Mouse (Mus musculus): ENCODE data around the gene P2rx1.

P2rx1 gene

DNA sequence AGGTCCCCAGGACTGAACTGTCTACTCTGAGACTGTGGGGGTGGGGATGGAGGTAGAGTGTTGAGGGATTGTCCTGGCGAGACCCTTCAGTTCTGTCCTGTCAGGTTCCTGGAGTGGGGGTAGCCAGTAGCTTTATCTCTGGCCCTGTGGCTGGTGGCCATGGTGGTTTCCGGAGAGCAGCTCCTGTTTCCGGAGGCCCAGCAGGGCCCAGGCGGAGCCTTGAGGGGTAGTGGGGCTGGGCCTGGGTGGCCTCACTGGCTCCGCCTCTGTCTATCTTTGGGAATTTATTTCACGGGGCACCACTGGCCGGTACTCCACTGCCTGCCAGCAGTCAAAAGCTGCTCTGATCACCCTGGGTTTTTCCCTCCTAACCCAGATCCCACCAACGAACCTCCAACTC, at the start of gene P2rx1:
P2rx1 (plus strand) TSS at position 333 of the 400 bp plus-strand sequence.
- no peak for DNase-seq (ENCODE audit: low read depth, low spot score)

DNA sequence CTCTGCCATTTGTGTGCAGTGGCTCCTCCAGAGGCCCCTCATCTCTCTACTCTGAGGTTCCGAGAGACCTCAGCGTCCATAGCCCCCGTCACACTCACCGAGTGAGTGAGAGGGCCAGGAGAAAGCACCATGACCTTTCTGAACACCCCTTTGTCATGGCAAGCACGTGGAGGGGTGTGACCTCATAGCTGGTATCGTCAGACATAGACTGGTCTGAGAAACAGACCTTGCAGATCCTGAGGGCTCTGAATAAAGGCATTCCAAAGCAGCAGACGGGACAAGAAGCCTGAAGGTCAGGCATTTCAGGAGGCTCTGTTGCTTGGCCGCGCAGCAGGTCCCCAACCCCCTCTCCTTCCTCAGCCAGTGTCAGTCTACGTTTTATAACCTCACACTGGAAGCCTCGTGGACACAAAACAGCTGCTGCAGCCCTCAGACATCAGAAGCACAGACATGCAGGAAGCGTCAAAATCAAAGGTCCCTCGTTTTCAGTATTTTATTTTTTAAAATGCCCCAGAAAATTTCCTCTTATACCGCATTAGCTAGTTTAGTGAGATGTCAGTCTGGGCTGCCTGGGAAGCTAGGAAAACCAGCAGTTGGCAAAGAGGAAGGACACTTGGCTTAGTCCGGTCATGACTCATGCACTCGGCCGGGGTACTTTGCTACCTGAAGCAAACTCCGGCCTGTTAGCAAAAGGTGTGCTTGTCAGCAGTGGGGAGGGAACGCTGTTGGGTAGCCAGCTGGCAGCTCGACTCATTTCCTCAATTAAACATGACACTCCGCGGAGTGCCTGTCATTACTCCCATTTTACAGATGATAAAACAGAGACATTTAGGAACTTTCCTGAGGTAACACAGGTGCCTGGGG, 47.5 kb upstream of the P2rx1 start:
- DNase-seq (ENCODE audit: low read depth, low spot score) = no peak

DNA sequence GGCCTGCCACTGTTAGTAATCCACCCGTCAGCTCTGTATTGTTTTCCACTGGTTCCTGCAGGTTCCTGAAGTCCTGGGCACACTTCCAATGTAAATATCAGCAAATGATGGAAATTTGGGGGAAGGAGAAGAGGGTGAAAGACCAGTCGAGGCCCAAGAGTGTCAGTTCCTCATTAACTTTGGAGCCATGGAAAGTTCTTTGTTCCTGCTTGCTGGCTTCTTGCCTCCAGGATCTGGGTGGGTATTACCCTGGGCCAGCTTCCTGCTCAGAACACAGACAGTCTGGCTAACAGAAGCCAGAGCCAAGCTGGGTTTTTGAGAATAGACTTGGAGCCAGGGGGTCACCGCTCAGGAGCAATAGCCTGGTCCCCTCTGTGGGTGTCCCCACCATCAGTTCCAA, 46.7 kb upstream of the P2rx1 start:
- no peak for DNase-seq (ENCODE audit: low read depth, low spot score)

DNA sequence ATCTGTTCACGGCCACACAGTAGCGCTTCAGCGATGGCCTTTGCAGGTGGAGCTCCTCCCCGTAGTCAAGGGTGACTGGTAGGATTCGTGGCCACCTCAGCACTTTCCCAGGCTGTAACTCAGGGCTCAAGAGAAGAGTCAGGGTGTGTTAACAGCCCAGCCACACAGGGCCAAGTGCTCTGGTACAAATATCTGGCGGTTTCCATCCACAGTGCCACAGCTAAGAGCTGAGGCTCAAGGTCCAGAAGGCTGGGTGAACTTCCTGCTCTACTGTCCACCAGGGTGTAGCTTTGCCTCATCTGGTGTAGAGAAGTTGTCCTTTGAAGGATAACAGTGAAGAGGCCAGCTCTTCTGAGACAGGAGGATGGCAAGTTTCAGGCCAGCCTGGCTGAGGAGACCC, 46.2 kb upstream of the P2rx1 start:
- DNase-seq (ENCODE audit: low read depth, low spot score) = no peak

DNA sequence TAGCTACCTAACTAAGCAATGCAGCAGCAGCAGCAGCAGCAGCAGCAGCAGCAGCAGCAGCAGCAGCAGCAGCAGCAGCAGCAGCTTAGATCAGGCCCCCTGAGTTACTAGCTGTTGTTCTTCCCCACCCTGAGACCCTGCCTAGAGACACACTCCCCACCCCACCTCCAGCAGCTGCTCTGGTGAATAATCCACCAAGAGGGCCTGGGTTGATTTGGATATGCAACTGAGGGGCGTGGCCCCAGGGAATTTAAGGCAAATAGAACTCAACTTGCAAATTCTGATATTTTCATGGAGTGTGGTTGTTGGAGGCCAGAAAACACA, 45.8 kb upstream of the P2rx1 start:
- DNase-seq (ENCODE audit: low read depth, low spot score) = no peak

DNA sequence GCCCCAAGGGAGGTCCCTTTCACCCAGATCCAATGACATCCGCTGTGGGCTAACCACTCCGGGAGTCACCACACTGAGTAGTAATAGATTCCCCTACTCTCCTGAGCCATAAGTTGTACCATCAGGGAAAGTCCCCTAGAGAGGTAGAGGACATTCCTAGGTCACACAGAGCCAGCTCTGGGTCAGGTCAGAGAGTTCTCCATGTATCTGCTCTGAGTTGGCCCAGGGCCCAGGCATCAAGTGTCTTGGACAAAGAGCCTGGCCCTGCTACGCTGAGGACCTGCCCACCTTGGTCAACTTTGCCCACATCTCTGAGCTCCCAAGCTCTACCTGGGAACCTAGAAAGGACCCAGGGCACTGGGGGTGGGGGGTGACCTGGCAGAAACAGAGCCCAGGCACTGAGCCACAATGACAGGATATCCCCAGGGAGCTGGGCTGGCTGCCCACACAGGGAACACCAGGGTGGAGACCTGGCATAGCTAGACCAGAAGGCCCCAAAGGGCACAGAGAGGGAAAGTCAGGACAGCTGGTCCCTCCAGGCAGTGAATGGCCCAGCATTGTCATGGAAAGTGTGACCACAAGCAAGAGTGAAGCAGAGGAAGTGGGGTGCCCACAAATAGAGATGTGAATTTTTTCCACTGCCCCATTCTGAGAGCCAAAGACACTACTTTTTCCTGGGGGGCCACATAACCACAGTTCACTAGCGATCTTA, 45.3 kb upstream of the P2rx1 start:
- no peak for DNase-seq (ENCODE audit: low read depth, low spot score)

DNA sequence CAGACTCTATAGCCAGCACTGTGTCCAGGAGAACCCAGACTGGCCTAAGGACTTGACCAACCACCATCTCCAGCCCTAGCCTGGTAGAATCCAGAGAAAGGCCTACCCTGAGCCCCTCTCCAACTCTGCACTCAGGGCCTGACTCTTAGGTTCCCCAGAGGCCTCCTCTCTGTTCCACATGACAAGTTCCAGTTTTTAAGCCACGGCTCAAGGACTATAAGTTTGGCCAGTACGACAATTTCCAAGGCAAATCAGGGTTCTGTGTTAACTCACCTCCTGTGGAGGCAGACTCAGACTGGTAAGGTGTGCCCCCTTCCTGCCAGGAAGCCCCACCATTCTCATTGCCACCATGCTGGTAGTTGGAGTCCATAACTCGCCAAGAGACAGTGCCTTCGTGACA, 44.7 kb upstream of the P2rx1 start:
- DNase-seq (ENCODE audit: low read depth, low spot score) = no peak

DNA sequence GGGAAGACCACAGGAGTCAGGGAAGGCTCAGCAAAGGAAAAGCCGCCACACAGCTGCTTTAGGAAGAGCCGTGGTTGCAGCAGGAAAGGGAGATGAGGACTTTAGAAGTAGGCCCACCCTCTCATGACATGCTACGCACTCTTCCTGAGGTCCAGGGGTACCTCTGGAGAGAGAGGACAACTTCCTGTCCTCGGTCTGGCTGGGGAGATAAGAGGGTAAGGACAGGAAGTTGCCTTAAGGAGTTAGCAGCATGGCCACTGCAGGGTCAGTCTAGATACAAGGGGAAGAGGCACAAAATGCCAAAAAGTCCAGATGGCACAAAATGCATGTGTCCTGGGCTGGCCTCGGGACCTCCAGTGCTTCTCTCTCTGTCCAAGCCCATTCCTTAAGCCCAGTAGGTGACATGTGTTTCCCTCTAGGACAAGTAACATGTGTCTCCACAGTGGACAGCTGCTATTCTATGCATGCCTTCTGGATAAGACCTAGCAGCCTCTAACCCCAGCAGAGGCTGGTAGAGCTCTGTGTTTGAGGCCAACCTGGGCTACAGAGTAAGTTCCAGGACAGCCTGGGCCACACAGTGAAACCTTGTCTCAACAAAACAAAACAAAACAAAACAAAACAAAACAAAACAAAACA, 43.4 kb upstream of the P2rx1 start:
- no peak for DNase-seq (ENCODE audit: low read depth, low spot score)

DNA sequence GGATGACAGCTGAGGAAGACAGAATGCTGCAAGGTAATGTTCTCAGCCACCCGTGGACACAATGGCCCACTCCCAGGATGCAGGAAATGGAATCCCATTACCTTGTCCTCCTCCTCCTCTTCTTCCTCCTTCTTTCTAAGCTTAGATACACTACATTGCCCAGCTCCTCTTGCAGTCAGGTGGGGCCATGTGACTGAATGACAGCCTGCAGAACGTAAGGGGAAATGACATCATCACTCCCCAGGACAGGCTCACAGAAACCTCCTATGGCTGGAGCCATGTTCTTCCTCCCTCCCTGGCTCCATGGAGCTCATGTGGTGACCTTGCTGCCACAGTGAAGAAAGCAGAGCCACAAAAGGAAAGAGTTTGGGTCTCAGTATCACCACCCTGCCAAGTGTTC, 41.6 kb upstream of the P2rx1 start:
- DNase-seq (ENCODE audit: low read depth, low spot score) = no peak

DNA sequence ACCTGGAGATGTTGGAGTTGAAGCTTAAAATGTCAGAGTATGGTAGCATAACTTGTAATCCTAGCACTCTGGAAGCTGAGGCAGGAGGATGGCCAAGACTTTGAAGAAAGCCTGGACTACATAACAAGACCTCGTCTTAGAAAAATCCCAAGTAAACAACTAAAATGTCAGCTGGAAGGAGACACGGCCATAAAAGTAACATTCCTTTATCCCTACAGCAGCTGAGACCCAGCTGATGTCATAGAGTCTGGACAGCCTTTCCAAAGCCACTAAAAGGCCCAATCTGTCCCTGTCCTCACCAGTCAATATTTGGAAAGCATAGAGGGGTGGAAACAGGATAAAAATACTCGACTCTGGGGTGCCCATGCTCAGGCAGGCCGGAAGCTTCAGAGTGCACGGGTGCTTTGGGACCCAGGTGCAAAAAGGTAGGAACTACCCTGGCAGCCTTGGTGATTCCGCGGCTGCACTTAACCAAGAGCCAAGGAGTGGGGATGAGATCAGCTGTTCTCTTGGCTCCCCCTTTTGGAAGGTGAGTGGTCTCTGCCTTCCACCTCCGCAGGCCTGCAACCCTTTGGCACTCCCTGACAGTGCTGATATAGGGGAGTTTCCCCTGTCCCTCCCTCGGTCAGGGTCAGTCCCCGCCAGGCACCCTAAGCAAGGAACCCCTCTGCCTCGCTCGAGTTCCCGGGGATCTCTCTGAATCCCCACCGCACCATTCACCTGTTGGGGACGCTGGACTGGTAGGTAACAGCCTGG, 38.8 kb upstream of the P2rx1 start:
- DNase-seq (ENCODE audit: low read depth, low spot score) = no peak

DNA sequence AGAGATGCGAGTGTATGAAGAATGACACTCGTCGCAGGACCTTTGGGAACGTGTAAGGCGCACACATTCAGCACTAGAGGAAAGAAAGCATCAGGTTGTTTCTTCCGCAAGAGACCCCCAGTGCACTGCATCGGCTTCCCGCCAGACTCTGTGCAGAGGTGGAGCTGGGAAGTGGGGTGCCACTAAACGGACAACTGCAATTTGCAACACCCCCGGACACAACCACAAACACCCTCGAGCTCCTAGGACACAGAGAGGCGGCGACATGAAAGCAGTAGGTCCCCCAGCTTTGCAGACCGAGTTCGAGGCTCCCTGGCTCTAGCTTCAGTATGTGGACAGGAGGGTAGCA, 38.2 kb upstream of the P2rx1 start:
- DNase-seq (ENCODE audit: low read depth, low spot score) = no peak

DNA sequence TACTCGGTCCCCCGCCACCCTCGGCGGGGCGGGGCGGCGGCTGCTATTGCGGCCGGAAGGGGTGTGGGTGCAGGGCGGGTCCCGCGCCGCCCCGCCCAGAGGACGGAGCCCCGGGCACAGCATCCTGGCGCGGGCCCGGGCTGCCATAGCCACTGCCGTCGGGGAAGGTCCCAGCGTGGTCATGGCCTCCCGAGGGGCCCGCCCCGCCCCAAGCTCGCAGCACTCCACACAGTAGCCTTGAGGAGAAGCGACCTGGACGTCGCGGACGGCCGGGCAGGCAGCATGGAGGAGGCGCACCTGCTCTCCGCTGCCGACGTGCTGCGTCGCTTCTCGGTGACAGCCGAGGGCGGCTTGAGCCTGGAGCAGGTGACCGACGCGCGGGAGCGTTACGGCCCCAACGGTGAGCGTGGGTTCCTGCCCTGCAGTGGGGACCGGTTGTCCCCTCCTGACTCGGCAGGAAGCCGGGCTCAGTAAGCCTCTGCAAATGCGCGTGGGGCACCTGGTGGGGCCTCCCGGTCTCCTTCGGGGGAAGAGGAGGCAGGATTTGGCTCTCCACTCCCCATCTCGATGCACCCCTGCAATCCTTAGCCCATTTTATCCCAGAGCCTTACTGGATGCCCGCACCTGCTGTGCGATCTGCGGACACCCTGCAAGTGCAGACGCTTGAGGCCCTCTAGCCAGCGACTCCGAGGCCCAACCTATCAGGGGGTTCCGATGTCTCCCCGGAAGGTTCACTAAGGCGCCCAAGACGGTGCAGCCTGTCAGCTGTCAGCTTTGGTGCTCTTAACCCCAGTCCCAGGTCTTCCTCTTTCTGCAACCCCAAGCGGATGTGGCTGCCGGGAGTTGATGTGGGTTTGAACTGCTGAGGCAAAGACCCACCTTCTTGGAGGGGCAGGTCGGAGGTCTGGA, 37.6 kb upstream of the P2rx1 start, which contains the start of gene Atp2a3:
Atp2a3 (plus strand) TSS at position 98 of the 909 bp plus-strand sequence.
- DNase-seq (ENCODE audit: low read depth, low spot score) = no peak

DNA sequence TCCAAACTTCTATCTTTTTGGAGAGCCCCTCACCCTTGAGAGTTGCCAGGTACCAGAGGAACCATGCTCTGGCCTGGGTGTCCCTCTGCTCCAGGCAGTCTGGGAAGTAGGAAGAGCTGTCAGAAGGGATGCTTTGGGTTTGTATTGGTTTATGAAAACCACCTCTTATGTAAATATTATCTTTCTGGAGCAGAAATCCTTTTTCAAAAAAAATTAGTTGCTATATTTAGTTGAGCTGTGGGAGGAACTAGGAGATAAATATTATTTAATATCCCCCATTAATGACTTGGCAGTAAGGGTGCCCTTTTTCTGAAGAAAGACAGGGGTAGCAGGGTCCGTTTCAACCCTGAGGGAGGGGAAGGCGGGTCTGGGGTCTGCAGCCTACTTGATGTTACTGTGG, 36.5 kb upstream of the P2rx1 start:
- DNase-seq (ENCODE audit: low read depth, low spot score) = no peak

DNA sequence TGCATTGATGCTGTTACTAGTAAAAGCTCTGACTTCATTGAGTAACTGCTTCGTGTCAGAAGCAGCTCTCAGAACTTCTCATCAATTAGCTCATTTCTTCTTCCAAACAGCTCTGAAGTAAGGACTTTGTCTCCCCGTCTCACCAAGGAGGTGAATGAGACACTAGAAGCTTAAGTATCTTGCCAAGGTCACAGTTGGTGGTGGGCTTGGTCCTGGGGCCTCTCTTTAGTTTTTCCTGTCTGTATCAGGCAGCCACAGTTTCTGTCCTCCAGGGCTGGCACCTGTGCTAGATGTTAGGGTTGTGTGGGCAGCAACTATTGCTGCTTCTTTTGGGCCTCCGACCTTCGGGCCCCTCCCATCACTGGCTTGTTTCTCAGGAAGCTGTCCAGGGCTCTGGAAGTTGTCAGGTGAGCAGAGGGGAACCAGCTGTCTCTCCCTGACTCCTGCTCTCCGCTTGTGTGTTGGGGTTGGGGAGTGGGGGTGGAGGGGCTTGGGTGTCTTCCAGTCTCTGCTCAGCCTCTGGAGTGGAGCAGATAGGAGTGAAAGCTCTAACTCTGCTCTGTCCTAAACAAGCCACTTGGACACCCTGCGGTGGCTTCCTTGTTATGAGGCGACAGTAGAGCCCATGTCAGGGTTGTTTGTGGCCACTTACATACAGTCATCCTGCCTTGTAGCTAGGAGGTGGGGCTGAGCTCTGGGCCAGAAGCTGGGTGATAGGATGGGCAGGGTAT, 35.7 kb upstream of the P2rx1 start:
- DNase-seq (ENCODE audit: low read depth, low spot score) = no peak

DNA sequence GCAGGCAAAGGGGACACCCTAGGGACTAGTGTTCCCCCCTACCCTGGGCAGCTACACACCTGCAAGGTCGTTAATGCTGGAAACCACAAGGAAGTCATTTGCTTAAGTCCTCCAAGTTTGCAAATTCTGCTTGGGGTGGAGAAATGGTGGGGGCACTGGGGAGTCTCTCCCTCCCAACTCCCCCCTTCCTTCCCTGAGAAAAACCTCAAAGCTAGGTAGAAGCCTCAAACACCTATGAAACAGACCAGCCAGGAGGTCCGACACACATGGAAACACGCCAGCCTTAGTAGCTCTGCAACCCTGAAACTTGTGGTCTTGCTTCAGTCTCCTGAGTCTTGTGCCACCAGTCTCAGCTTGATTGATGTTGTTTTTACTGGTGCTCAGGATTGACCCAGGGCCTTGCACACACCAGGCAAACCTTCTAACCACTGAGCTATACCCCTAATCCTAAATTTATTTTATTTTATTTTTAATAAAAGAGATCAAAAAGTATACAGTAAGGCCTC, 35.1 kb upstream of the P2rx1 start:
- DNase-seq (ENCODE audit: low read depth, low spot score) = no peak

DNA sequence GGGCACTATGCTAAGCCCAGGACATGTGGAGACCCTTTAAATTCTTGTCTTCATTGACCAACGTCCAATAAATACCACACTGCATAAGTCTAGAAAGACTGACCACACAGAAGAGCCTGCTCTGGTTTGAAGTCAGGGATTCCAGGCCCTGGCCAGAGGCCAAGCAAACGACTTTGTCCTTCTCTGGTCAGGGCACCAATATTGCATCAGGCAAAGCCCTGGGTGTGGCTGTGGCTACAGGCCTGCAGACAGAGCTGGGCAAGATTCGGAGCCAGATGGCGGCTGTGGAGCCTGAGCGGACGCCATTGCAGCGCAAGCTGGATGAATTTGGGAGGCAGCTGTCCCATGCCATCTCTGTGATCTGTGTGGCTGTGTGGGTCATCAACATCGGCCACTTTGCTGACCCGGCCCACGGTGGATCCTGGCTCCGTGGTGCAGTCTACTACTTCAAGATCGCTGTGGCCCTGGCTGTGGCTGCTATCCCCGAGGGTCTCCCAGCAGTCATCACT, 23.9 kb upstream of the P2rx1 start:
- no peak for DNase-seq (ENCODE audit: low read depth, low spot score)

DNA sequence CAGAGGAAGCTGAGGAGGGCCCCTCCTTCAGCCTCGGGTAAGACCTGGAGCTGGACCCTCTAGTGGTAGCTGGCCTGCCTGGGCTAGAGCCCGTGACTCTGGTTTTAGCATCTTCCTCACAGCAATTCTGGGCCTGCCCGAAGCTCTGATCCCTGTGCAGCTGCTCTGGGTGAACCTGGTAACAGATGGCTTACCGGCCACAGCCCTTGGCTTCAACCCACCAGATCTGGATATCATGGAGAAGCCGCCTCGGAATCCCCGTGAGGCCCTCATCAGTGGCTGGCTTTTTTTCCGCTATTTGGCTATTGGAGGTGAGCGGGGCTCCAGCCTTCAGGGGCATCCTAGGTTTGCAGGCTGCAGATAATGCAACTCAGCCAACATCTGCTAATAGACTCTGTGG, 16.4 kb upstream of the P2rx1 start:
- DNase-seq (ENCODE audit: low read depth, low spot score) = no peak

DNA sequence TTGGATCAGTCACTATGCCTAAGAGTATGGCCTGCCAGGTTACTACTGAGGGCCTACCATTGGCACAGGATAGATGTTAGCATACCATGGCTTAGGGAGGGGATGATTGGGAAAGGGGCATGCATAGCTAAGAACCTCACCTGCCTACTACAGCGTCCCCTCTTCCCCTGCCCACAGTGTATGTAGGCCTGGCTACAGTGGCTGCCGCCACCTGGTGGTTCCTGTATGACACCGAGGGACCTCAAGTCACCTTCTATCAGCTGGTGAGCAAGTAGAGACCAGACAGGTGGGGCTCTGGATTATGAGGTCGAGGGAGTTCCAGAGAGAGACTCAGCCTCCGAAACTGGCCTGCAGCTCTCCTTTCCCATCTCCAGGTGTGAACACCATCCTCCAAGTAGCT, 15.6 kb upstream of the P2rx1 start:
- DNase-seq (ENCODE audit: low read depth, low spot score) = no peak

DNA sequence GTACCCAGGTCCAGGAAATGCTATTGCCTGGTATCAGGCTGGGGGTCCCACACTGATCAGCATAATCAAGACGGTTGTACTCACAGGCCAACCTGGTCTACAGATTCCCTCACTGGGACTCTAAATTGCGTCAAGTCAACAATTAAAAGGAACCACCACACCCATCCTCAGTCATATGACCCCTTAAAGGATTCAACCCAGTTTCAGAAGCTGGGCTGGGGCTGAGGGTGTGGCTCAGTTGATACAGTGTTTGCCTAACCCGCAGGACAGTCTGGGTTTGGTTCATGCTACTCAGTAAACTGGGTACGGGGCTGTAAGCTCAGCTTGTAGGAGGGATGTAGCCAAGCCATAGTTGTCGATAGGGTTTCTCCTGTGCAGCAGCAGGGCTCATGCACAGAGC, 12.2 kb upstream of the P2rx1 start:
- DNase-seq (ENCODE audit: low read depth, low spot score) = no peak

DNA sequence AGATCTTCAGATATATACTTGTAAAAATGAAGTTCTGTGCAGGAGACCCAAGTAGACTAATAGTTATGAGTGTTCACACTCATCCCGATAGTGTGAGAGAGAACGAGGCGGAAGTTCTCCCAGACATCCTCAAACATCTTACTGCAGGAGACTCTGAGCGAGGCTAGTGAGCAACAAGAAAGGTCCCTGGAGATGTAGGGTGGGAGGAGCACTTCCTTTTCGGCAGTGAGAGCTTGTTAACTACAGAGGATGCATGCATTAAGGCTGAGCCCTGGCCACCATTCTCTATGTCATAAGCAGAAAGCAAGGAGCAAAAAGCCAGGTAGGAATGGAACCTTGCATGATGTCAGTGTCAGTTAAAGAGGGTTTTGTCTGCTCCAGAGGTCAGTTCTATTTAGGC, 11.7 kb upstream of the P2rx1 start:
- no peak for DNase-seq (ENCODE audit: low read depth, low spot score)
